Mouse (Mus musculus) intestine, embryonic 14.5 days (tissue): ENCODE measurements around the gene Reep1. TPM values are rescaled to one million over a fixed set of nuclear protein-coding genes. Genes with fewer than 3 reads are reported as not detected.

ENCODE experiments used
- ATAC-seq: fragments of 200-750 bp; cut with Nextera tagmentation; replicated peaks from 2 replicates; pipeline ENCODE4 v1.8.0; 2017; ENCODE audit warnings: low read depth, moderate number of reproducible peaks, moderate TSS enrichment, moderate library complexity; ENCODE audit not compliant: low FRiP score, low TSS enrichment
- DNase-seq: peaks from one replicate; pipeline ENCODE4 v3.0.0-alpha.2; 2018; ENCODE audit warnings: low spot score
- H3K27ac ChIP-seq: fragments of 300-500 bp; sonication (generic); 2 replicates; pipeline ENCODE4 v1.5.1; 2014; ENCODE audit warnings: low read depth, mild to moderate bottlenecking, control low read depth
- H3K27me3 ChIP-seq: fragments of 300-500 bp; sonication (generic); replicated peaks from 2 replicates; pipeline ENCODE4 v1.6.1; 2014; ENCODE audit warnings: low read length, control low read depth; ENCODE audit not compliant: control insufficient read depth, insufficient read depth
- H3K36me3 ChIP-seq: fragments of 300-500 bp; sonication (generic); 2 replicates; pipeline ENCODE4 v1.6.1; 2014; ENCODE audit warnings: low read length, control low read depth; ENCODE audit not compliant: control insufficient read depth, insufficient read depth
- H3K4me1 ChIP-seq: fragments of 300-500 bp; sonication (generic); replicated peaks from 2 replicates; pipeline ENCODE4 v1.6.1; 2014; ENCODE audit warnings: low read length, control low read depth, mixed read lengths; ENCODE audit not compliant: control insufficient read depth, insufficient read depth
- H3K4me2 ChIP-seq: fragments of 300-500 bp; sonication (generic); 2 replicates; pipeline ENCODE4 v1.6.1; 2014; ENCODE audit warnings: low read length
- H3K4me3 ChIP-seq: fragments of 300-500 bp; sonication (generic); 2 replicates; pipeline ENCODE4 v1.5.1; 2014; ENCODE audit warnings: low read depth, low read length, control low read depth, mixed read lengths
- H3K9ac ChIP-seq: fragments of 300-500 bp; sonication (generic); 2 replicates; pipeline ENCODE4 v1.6.1; 2014; ENCODE audit warnings: mild to moderate bottlenecking, low read length
- H3K9me3 ChIP-seq: fragments of 300-500 bp; sonication (generic); 2 replicates; pipeline ENCODE4 v1.6.1; 2016; ENCODE audit warnings: low read length, control low read depth; ENCODE audit not compliant: control insufficient read depth
- WGBS: fragments of 180-500 bp; shearing (Covaris S2); extraction: QIAGEN DNeasy Blood & Tissue Kit; methylation state at CpG from one replicate; pipeline ENCODE4 v1.1.7; 2014; 5-methylcytosine and 5-hydroxymethylcytosine counted together
- polyA plus RNA-seq: library from polyadenylated mRNA; unstranded; fragments of >200 nt; fragmentation: Nextera tagmentation; extraction: Ambion mirVana; gene quantifications from 2 replicates; pipeline ENCODE4 v1.2.1, GENCODE M21; 2014

Gene Reep1
- polyA plus RNA-seq, 1 experiment from 2014 or later, result 20.8 TPM

GRCm38 (mm10) chr6:71758780-71759179, 51.4 kb downstream of the Reep1 start:
- 84% methylated on average over 4 of the region's 4 CpGs for WGBS
- ATAC-seq (no peak), DNase-seq (no peak)
- Histone ChIP-seq H3K4me1 (peaks cover 17% of the 10 kb centered on the region), H3K27ac (no peak overlapping the region), H3K36me3 (no peaks in the 10 kb centered on the region), H3K4me3 (no peak overlapping the region), H3K9ac (no peak overlapping the region), H3K27me3 (no peaks in the 10 kb centered on the region), H3K4me2 (no peak overlapping the region), H3K9me3 (no peaks in the 10 kb centered on the region)

GRCm38 (mm10) chr6:71760073-71760472, 52.7 kb downstream of the Reep1 start:
- H3K27me3 ChIP-seq, result no peaks in the 10 kb centered on the region

GRCm38 (mm10) chr6:71767761-71768160, 60.4 kb downstream of the Reep1 start:
- ATAC-seq (no peak), DNase-seq (no peak)
- Histone ChIP-seq H3K27ac (no peak overlapping the region), H3K36me3 (no peaks in the 10 kb centered on the region), H3K9ac (no peak overlapping the region), H3K9me3 (no peaks in the 10 kb centered on the region), H3K4me3 (no peak overlapping the region), H3K4me2 (no peak overlapping the region), H3K4me1 (no peaks in the 10 kb centered on the region), H3K27me3 (no peaks in the 10 kb centered on the region)
- 51% methylated on average over 4 of the region's 4 CpGs for WGBS

More at GRCm38 (mm10) chr6:71760073-71760472, 52.7 kb downstream of the Reep1 start:
- H3K4me3 ChIP-seq, result no peak overlapping the region
- H3K4me2 ChIP-seq, result no peak overlapping the region
- no peak for ATAC-seq
- no peaks in the 10 kb centered on the region for H3K36me3 ChIP-seq
- DNase-seq, result no peak
- H3K27ac ChIP-seq, result no peak overlapping the region
- H3K4me1 ChIP-seq, result peaks cover 17% of the 10 kb centered on the region
- WGBS, result 81% methylated on average over 6 of the region's 6 CpGs
- no peaks in the 10 kb centered on the region for H3K9me3 ChIP-seq
- no peak overlapping the region for H3K9ac ChIP-seq

GRCm38 (mm10) chr6:71769901-71770690, 62.7 kb downstream of the Reep1 start:
- Histone ChIP-seq H3K4me3 (no peak overlapping the region), H3K9ac (no peak overlapping the region), H3K27me3 (no peaks in the 10 kb centered on the region), H3K4me2 (no peak overlapping the region), H3K4me1 (no peaks in the 10 kb centered on the region), H3K36me3 (no peaks in the 10 kb centered on the region), H3K27ac (no peak overlapping the region), H3K9me3 (no peaks in the 10 kb centered on the region)
- no peak for ATAC-seq
- 76% methylated on average over 12 of the region's 12 CpGs for WGBS
- no peak for DNase-seq

DNA sequence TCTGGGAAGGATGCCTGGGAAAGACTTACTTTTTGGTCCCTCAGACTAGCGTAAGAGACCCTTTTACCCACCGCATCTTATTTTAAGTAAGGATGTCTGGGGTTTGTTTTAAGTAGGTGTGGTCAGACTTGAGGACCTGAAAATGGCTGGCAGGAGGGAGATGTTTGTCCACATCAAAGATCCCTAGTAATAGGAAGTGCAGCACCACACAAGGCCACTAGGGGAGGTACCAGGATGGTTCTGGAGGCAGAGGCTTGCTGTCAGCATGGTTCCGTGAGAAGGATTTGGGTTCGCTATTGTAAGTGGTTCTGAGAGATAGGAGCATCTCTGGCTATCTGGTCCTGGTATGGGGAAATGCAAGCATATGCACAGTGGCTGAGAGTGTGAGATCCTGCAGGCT, 63.5 kb downstream of the Reep1 start:
- ATAC-seq, result no peak
- Histone ChIP-seq H3K4me1 (no peaks in the 10 kb centered on the region), H3K9me3 (no peaks in the 10 kb centered on the region), H3K4me3 (no peak overlapping the region), H3K27me3 (no peaks in the 10 kb centered on the region), H3K36me3 (no peaks in the 10 kb centered on the region), H3K27ac (no peak overlapping the region), H3K4me2 (no peak overlapping the region), H3K9ac (no peak overlapping the region)
- no peak for DNase-seq
- WGBS, result over 99% methylated on average over 4 of the region's 4 CpGs

GRCm38 (mm10) chr6:71771282-71771681, 63.9 kb downstream of the Reep1 start:
- ATAC-seq (no peak), DNase-seq (no peak)
- H3K9ac ChIP-seq, result no peak overlapping the region
- no peaks in the 10 kb centered on the region for H3K36me3 ChIP-seq
- H3K27me3 ChIP-seq, result no peaks in the 10 kb centered on the region
- H3K4me3 ChIP-seq, result no peak overlapping the region
- no peaks in the 10 kb centered on the region for H3K9me3 ChIP-seq
- H3K4me2 ChIP-seq, result no peak overlapping the region
- no peak overlapping the region for H3K27ac ChIP-seq
- no peaks in the 10 kb centered on the region for H3K4me1 ChIP-seq
- 92% methylated on average over 4 of the region's 4 CpGs for WGBS

GRCm38 (mm10) chr6:71772156-71772555, 64.8 kb downstream of the Reep1 start:
- no peaks in the 10 kb centered on the region for H3K36me3 ChIP-seq
- H3K27me3 ChIP-seq, result no peaks in the 10 kb centered on the region
- H3K9ac ChIP-seq, result no peak overlapping the region
- H3K4me3 ChIP-seq, result no peak overlapping the region
- no peak overlapping the region for H3K27ac ChIP-seq
- H3K4me1 ChIP-seq, result no peaks in the 10 kb centered on the region
- 78% methylated on average over 6 of the region's 6 CpGs for WGBS
- H3K4me2 ChIP-seq, result no peak overlapping the region
- no peaks in the 10 kb centered on the region for H3K9me3 ChIP-seq
- DNase-seq, result no peak
- ATAC-seq, result no peak

DNA sequence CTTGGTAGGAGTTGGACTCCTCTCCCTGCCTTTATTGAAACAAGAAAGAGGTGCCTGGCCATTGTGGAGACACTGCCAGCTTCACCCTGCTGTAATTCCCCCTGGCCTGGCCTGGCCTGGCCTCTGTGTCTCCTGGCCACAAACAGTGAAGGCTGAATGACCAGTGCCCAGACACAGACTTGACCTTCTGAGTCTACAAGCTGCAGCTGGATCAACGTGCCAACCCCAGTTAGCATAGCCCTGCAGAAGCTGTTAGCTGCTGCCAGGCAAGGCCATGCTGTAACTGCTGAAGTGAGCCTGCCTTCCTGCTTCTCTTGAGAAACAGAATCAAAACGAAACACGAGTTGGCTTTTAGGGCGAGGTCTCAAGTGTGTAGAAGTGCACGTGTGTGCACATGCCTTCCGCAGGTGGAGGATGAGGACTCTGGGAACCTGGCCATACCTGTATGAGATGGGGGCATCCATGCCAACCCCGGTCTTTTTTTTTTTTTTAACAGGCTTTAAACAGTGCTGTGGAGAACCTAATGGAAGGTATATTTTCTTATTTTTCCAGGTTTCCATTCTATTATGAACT, 65.4 kb downstream of the Reep1 start:
- 83% methylated on average over 7 of the region's 7 CpGs for WGBS
- Histone ChIP-seq H3K4me2 (no peak overlapping the region), H3K27ac (no peak overlapping the region), H3K4me3 (no peak overlapping the region), H3K36me3 (no peaks in the 10 kb centered on the region), H3K4me1 (no peaks in the 10 kb centered on the region), H3K27me3 (no peaks in the 10 kb centered on the region), H3K9ac (no peak overlapping the region), H3K9me3 (no peaks in the 10 kb centered on the region)
- DNase-seq (no peak), ATAC-seq (no peak)

DNA sequence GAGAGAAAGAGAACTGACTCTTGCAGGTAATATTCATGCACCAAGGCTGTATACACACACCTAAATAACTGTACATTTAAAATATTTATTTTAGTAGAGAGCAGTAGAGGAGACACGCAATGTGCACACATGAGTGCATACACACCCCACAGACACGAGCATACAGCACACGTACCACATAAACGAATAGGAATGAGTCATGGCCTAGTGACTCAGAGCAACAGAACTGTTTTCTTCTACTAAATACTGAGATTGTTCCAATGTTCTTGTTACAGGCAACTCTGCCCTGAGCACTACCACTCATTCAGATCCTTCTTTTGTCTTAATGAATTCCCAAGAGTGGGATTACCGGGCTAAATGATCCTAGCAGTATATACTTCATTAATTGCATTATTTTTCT, 70.7 kb downstream of the Reep1 start:
- H3K4me3 ChIP-seq, result no peak overlapping the region
- no peak overlapping the region for H3K4me2 ChIP-seq
- no peaks in the 10 kb centered on the region for H3K27me3 ChIP-seq
- no peaks in the 10 kb centered on the region for H3K36me3 ChIP-seq
- H3K9me3 ChIP-seq, result no peaks in the 10 kb centered on the region
- WGBS, result 82% methylated on average over 5 of the region's 5 CpGs
- no peak overlapping the region for H3K9ac ChIP-seq
- H3K4me1 ChIP-seq, result no peaks in the 10 kb centered on the region
- DNase-seq, result no peak
- no peak for ATAC-seq
- H3K27ac ChIP-seq, result no peak overlapping the region
